9 mouse cellular contexts compared by ENCODE assay signal in genomic region chr2:73596786-73597185, GRCm38 (mm10). TPM values are rescaled to one million over a fixed set of nuclear protein-coding genes. Genes with fewer than 3 reads are reported as not detected.
DNase-seq lines count a peak whose midpoint lies in the region; ATAC-seq and TF ChIP-seq lines count a peak whose summit lies in the region.
"Had no signal": no experiment of that assay in that cellular context is flagged by ENCODE, and none has a peak within 500 bp of the region (broad histone marks: within the 10 kb centered on the region; RNA-seq: fewer than 3 reads in every experiment).

No protein-coding gene starts in this region.

- no peaks in the 10 kb centered on the region for H3K27me3 ChIP-seq in liver, embryonic 11.5 days (replicated peaks; ENCODE audit: control insufficient read depth, insufficient read depth, low read length)
- H3K27me3 ChIP-seq in forebrain, postnatal 0 days (ENCODE audit: insufficient read depth, low read length): no peaks in the 10 kb centered on the region

- H3K4me3 ChIP-seq in liver, embryonic 11.5 days (ENCODE audit: low read depth, low read length): no peak overlapping the region
- H3K4me3 ChIP-seq in forebrain, postnatal 0 days (ENCODE audit: low read depth, low read length): no peak overlapping the region

- H3K4me1 ChIP-seq in liver, embryonic 11.5 days (replicated peaks; ENCODE audit: control insufficient read depth, insufficient read depth, low read length): 0 out of 2 replicates have a peak, but pooled peaks cover 8% of the 10 kb centered on the region
- H3K4me1 ChIP-seq in forebrain, postnatal 0 days (ENCODE audit: insufficient read depth): 0 out of 2 replicates have a peak, but pooled peaks cover 9% of the 10 kb centered on the region

- DNase-seq in liver, embryonic 11.5 days (ENCODE audit: low spot score): no peak
- no peak for DNase-seq in liver
- peak; percentile 31 for DNase-seq in forebrain, postnatal 0 days
- peak; percentile 95 for DNase-seq in layer of hippocampus, adult 9-11 months
- DNase-seq in lung, postnatal 4 days: peak; percentile 45 to 62
- DNase-seq in cerebellum, adult 11 months: no peak
- DNase-seq in gastrocnemius, postnatal 10 days: no peak
- no peak for DNase-seq in gastrocnemius, adult 8-10 months (ENCODE audit: low spot score in 2 of 2)

- H3K9me3 ChIP-seq in liver, embryonic 11.5 days (ENCODE audit: control insufficient read depth, low read length): no peaks in the 10 kb centered on the region
- H3K9me3 ChIP-seq in forebrain, postnatal 0 days (ENCODE audit: low read length): no peaks in the 10 kb centered on the region

- WGBS in liver, embryonic 11.5 days: 13% methylated on average over 9 of the region's 9 CpGs
- 26% methylated on average over 9 of the region's 9 CpGs for WGBS in forebrain, postnatal 0 days

- no peak overlapping the region for H3K27ac ChIP-seq in liver, embryonic 11.5 days (ENCODE audit: low read depth, low read length)
- 0 out of 2 replicates have a peak overlapping the region, but pooled peaks have one; percentile 9 for H3K27ac ChIP-seq in forebrain, postnatal 0 days (ENCODE audit: low read depth, low read length)
- H3K27ac ChIP-seq: macrophage had no signal

- no peak for ATAC-seq in liver, embryonic 11.5 days (replicated peaks; ENCODE audit: low FRiP score)
- ATAC-seq in forebrain, postnatal 0 days: peak; percentile 48

- H3K9ac ChIP-seq in liver, embryonic 11.5 days (ENCODE audit: low read depth, low read length): no peak overlapping the region
- H3K9ac ChIP-seq in forebrain, postnatal 0 days: no peak overlapping the region

- peak overlapping the region; percentile 38 for H3K4me2 ChIP-seq in liver, embryonic 11.5 days
- H3K4me2 ChIP-seq in forebrain, postnatal 0 days (ENCODE audit: low read depth): peak overlapping the region; percentile 23; the same call in 1 of the 2 replicates

- no peaks in the 10 kb centered on the region for H3K36me3 ChIP-seq in liver, embryonic 11.5 days (ENCODE audit: control insufficient read depth, insufficient read depth, low read length)
- H3K36me3 ChIP-seq in forebrain, postnatal 0 days (ENCODE audit: insufficient read depth): no peaks in the 10 kb centered on the region

- TF ChIP-seq CTCF in forebrain, postnatal 0 days (IDR thresholded peaks at IDR 0.05; ENCODE audit: low read depth): no peak

RNA-seq across cellular contexts. Expression of gene Chrna1, which starts 16.6 kb away (rescaled TPM):
- 0.66 and 0.70 TPM in 2 replicates for polyA plus RNA-seq in liver, embryonic 11.5 days (2014; fragmentation: Nextera tagmentation; extraction: Ambion mirVana)
- total RNA-seq in forebrain, postnatal 0 days (2014; rRNA removed): 0.05 TPM in 1 of 2 replicates, not detected in the other
- polyA plus RNA-seq in forebrain, postnatal 0 days (2015; fragmentation: Nextera tagmentation; extraction: Ambion mirVana): 0.08 and 0.17 TPM in 2 replicates
- total RNA-seq in gastrocnemius, postnatal 10 days (2021): 10 to 100 TPM; 31.7 to 37.0 TPM
- total RNA-seq in gastrocnemius, adult 8-10 months (2022): 1 to 10 TPM; 4.8 to 5.3 (median 5.2) TPM
- polyA plus RNA-seq: macrophage had no signal

Comparison
In these comparisons a context has a peak if more than half of its experiments do, and no peak if none do; other contexts are left out.
1. RNA of gene Chrna1, which starts 16.6 kb away (total RNA-seq): 31.7 to 37.0 TPM in gastrocnemius, postnatal 10 days; 4.8 to 5.3 TPM in gastrocnemius, adult 8-10 months and 0.05 TPM in forebrain, postnatal 0 days; every median in the first group is over 4 times any median in the second.
2. DNase-seq: peak in forebrain, postnatal 0 days (single experiment), layer of hippocampus, adult 9-11 months (single experiment) and lung, postnatal 4 days (2 of 2); none in liver, embryonic 11.5 days (single experiment), liver (single experiment), cerebellum, adult 11 months (single experiment), gastrocnemius, postnatal 10 days (single experiment) and gastrocnemius, adult 8-10 months (0 of 2).